Mouse (Mus musculus) embryonic facial prominence, embryonic 14.5 days (tissue): ENCODE data around the gene Mbd3. TPM values are rescaled to one million over a fixed set of nuclear protein-coding genes. Genes with fewer than 3 reads are reported as not detected.

Experiments
- ATAC-seq: fragments of 200-750 bp; cut with Nextera tagmentation; 2 replicates; pipeline ENCODE4 v1.8.0; 2017; ENCODE audit warnings: low read depth, moderate number of reproducible peaks, moderate TSS enrichment
- DNase-seq: peaks from one replicate; pipeline ENCODE4 v3.0.0-alpha.2; 2015; ENCODE audit warnings: low spot score
- H3K27ac ChIP-seq: fragments of 300-500 bp; sonication (generic); replicated peaks from 2 replicates; pipeline ENCODE4 v1.5.1; 2014; ENCODE audit warnings: low read depth, mild to moderate bottlenecking, low read length, moderate library complexity
- H3K27me3 ChIP-seq: fragments of 300-500 bp; sonication (generic); replicated peaks from 2 replicates; pipeline ENCODE4 v1.6.1; 2014; ENCODE audit warnings: low read length; ENCODE audit not compliant: control insufficient read depth, insufficient read depth
- H3K36me3 ChIP-seq: fragments of 300-500 bp; sonication (generic); 2 replicates; pipeline ENCODE4 v1.6.1; 2014; ENCODE audit warnings: low read length, mixed read lengths; ENCODE audit not compliant: control insufficient read depth, insufficient read depth
- H3K4me1 ChIP-seq: fragments of 300-500 bp; sonication (generic); 2 replicates; pipeline ENCODE4 v1.6.1; 2014; ENCODE audit warnings: antibody characterized with exemption, low read length; ENCODE audit not compliant: control insufficient read depth, insufficient read depth
- H3K4me2 ChIP-seq: fragments of 300-500 bp; sonication (generic); 2 replicates; pipeline ENCODE4 v1.6.1; 2014; ENCODE audit warnings: low read depth, mild to moderate bottlenecking, low read length, moderate library complexity, mixed read lengths
- H3K4me3 ChIP-seq: fragments of 300-500 bp; sonication (generic); 2 replicates; pipeline ENCODE4 v1.5.1; 2014; ENCODE audit warnings: low read depth, mild to moderate bottlenecking, low read length
- H3K9ac ChIP-seq: fragments of 300-500 bp; sonication (generic); 2 replicates; pipeline ENCODE4 v1.6.1; 2014; ENCODE audit warnings: low read depth, mild to moderate bottlenecking, low read length, moderate library complexity, mixed read lengths
- H3K9me3 ChIP-seq: fragments of 300-500 bp; sonication (generic); 2 replicates; pipeline ENCODE4 v1.6.1; 2016; ENCODE audit warnings: low read length; ENCODE audit not compliant: control insufficient read depth
- WGBS: fragments of 180-500 bp; shearing (Covaris S2); extraction: QIAGEN DNeasy Blood & Tissue Kit; methylation state at CpG from one replicate; pipeline ENCODE4 v1.1.7; 2014; 5-methylcytosine and 5-hydroxymethylcytosine counted together
- polyA plus RNA-seq: library from polyadenylated mRNA; unstranded; fragments of >200 nt; fragmentation: Nextera tagmentation; extraction: Ambion mirVana; gene quantifications from 2 replicates; pipeline ENCODE4 v1.2.1, GENCODE M21; 2014

Gene Mbd3
- polyA plus RNA-seq, 1 experiment from 2014 or later, result 164 TPM

DNA sequence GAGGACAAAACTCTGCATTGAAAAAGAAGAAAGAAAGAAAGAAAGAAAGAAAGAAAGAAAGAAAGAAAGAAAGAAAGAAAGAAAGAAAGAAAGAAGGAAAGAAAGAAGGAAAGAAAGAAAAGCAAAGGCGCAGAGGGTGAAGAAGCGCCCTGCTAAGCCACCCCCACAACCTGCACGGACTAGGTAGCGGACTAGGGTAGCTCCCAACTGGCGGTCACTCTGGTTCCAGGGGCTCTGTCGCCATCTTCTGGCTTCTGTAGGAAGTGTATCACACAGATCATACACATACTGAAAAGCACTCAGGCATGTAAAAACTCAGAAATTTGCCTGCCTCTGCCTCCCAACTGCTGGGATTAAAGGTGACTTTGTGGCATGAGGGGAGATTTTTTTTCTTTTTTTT lies 25.3 kb downstream of the Mbd3 start:
- peak; percentile 51 for DNase-seq
- no peak for ATAC-seq
- H3K36me3 ChIP-seq, result no peaks in the 10 kb centered on the region
- H3K4me3 ChIP-seq, result no peak overlapping the region
- no peaks in the 10 kb centered on the region for H3K27me3 ChIP-seq
- H3K4me2 ChIP-seq, result no peak overlapping the region
- H3K9me3 ChIP-seq, result no peaks in the 10 kb centered on the region
- 0 out of 2 replicates have a peak, but pooled peaks cover 3% of the 10 kb centered on the region for H3K4me1 ChIP-seq
- no peak overlapping the region for H3K9ac ChIP-seq
- no peak overlapping the region for H3K27ac ChIP-seq
- WGBS, result 27% methylated on average over 6 of the region's 6 CpGs

DNA sequence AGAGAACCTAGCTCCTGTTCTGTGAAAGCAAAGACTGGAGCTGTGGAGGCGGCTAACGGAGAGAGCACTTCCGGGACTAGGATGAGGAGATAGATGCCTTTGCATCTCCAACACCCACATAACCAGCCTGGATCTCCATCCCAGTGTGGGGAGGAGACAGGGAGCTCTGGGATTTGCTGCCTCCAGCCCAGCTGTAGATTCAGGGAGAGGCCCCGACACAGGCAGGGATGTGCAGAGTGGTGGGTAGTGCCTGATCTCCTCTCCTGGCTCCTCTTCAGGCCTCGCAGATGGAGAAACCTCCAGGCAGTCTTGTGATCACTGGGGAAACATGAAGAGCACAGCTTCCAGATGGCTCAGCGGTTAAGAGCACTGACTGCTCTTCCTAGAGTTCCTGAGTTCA lies 26.6 kb downstream of the Mbd3 start:
- H3K4me2 ChIP-seq, result no peak overlapping the region
- no peak overlapping the region for H3K27ac ChIP-seq
- DNase-seq (no peak), ATAC-seq (no peak)
- 0 out of 2 replicates have a peak, but pooled peaks cover 3% of the 10 kb centered on the region for H3K4me1 ChIP-seq
- H3K9ac ChIP-seq, result no peak overlapping the region
- 70% methylated on average over 5 of the region's 6 CpGs for WGBS
- H3K4me3 ChIP-seq, result no peak overlapping the region
- H3K27me3 ChIP-seq, result no peaks in the 10 kb centered on the region
- no peaks in the 10 kb centered on the region for H3K36me3 ChIP-seq
- no peaks in the 10 kb centered on the region for H3K9me3 ChIP-seq

DNA sequence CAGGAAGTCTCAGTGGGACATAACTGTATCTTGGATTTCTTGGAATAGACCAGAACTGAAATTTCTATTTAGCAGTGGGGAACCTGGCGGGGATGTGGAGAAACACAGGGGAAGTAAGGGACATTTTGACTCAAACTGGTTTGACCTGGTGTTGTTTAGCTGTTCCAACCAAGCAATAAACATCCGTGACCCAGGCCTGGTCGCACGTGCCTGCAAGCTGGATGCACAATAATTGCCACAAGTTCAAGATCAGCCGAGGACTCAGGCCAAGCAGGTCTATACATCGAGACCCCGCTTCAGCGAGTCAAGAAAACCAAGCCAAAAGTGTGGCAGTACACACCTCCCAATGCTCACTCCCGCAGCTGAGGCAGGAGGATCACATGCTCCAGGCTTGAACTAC lies 27.4 kb downstream of the Mbd3 start:
- H3K4me2 ChIP-seq, result peak overlapping the region; percentile 21
- H3K27ac ChIP-seq, result no peak overlapping the region
- 46% methylated on average over 9 of the region's 9 CpGs for WGBS
- DNase-seq (no peak), ATAC-seq (no peak)
- H3K27me3 ChIP-seq, result no peaks in the 10 kb centered on the region
- H3K9ac ChIP-seq, result no peak overlapping the region
- H3K9me3 ChIP-seq, result no peaks in the 10 kb centered on the region
- H3K4me3 ChIP-seq, result 0 out of 2 replicates have a peak overlapping the region, but pooled peaks have one; percentile 28
- 0 out of 2 replicates have a peak, but pooled peaks cover 3% of the 10 kb centered on the region for H3K4me1 ChIP-seq
- no peaks in the 10 kb centered on the region for H3K36me3 ChIP-seq

DNA sequence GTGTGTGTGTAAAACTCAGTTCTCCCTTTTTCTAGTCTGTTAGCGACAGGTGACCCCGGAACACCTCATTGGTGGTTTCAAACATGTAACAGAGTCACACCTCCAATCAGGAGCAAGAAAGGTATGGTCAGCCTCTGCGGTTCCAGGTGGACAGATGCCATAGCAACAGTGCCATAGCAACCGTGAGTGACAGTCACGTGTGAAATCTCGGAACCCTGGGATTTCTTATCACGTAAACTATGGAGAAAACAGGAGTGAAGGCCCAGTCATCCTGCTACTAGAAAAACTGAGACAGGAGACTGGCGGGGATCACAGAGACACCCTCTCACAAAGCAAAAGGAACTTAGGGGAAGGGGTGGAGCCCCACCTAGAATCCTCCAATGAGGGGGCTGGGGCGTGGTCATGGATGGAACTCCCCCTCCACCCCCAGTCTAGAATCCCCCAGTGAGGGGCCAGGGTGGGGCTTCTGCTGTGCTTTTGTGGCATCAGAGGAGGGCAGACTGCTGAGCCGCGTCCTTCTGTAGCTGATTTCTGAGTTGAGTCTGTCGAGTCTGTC lies 27.9 kb downstream of the Mbd3 start:
- 4% methylated on average over 12 of the region's 12 CpGs for WGBS
- Histone ChIP-seq H3K9me3 (no peaks in the 10 kb centered on the region), H3K4me1 (0 out of 2 replicates have a peak, but pooled peaks cover 3% of the 10 kb centered on the region), H3K4me3 (peak overlapping the region; percentile 28), H3K36me3 (no peaks in the 10 kb centered on the region), H3K9ac (no peak overlapping the region), H3K27me3 (no peaks in the 10 kb centered on the region), H3K4me2 (peak overlapping the region; percentile 21), H3K27ac (peak overlapping the region; percentile 19; the same call in 1 of the 2 replicates)
- DNase-seq, result peak; percentile 93
- ATAC-seq, result peak; percentile 80

DNA sequence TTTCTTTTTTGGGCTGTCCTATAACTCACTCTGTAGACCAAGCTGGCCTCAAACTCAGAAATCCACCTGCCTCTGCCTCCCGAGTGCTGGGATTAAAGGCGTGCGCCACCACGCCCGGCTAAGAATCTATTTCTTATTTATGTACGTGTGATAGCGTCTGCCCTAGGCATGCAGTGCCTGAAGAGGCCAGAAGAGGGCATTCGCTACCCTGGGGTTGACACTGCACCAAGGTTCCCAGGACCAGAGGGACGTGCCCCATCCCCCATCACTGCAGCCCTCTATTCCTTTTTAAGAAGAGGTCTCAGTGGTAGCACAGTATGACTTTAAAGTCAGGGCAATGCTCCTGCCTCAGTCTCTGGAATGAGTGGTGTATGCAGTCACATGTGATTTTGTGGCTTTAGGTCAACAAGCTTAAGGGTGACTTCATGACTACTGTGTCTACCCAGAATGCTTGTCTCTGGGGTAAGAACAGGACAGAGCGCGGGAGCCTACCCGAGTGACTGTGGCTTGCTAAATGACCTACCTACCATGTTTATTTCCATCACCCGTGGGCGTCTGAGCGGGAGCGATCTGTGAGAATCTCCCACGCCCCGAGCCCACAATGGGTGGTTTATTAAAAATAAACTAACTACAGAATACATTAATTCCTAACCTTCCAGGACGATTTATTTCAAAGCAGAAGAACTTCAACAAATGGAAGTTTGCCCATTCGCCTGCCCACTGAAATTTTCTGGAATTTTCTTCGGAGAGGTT lies 29.2 kb downstream of the Mbd3 start:
- Histone ChIP-seq H3K27me3 (no peaks in the 10 kb centered on the region), H3K9me3 (no peaks in the 10 kb centered on the region), H3K9ac (no peak overlapping the region), H3K4me1 (0 out of 2 replicates have a peak, but pooled peaks cover 3% of the 10 kb centered on the region), H3K36me3 (no peaks in the 10 kb centered on the region), H3K4me2 (no peak overlapping the region), H3K4me3 (no peak overlapping the region), H3K27ac (no peak overlapping the region)
- 79% methylated on average over 21 of the region's 21 CpGs for WGBS
- DNase-seq, result no peak
- no peak for ATAC-seq

DNA sequence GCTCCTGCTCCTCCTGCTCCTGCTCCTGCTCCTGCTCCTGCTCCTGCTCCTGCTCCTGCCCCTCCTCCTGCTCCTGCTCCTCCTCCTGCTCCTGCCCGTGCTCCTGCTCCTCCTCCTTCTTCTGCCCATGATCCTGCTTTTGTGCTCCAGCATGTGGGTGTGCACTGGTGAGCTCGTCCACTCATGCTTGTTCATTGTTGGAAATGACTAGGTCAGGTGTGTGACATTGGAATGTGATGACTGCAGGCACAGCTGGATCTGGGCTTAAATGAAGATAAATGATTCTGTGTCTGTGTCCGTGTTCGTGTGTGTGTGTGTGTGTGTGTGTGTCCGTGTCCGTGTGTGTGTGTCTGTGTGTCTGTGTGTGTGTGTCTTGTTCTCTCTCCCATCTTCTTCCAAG lies 31.0 kb downstream of the Mbd3 start:
- Histone ChIP-seq H3K27ac (no peak overlapping the region), H3K9me3 (no peaks in the 10 kb centered on the region), H3K27me3 (0 out of 2 replicates have a peak, but pooled peaks cover 3% of the 10 kb centered on the region), H3K4me1 (0 out of 2 replicates have a peak, but pooled peaks cover 3% of the 10 kb centered on the region), H3K4me3 (no peak overlapping the region), H3K36me3 (no peaks in the 10 kb centered on the region), H3K9ac (no peak overlapping the region), H3K4me2 (no peak overlapping the region)
- ATAC-seq, result no peak
- 86% methylated on average over 6 of the region's 6 CpGs for WGBS
- DNase-seq, result no peak

DNA sequence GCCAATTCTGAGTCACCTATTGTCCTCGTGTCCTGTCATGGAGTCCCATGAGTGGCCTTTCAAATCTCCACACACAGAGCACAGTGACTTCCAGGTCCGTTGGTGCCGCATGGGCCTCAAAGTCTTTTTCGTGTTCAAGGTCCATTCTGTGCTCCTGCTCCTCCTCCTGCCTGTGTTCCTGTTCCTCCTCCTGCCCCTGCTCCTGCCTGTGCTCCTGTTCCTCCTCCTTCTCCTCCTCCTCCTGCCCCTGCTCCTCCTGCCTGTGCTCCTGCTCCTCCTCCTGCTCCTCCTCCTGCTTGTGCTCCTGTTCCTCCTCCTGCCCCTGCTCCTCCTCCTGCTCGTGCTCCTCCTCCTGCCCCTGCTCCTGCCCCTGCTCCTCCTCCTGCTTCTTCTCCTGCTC lies 31.4 kb downstream of the Mbd3 start:
- H3K4me3 ChIP-seq, result no peak overlapping the region
- DNase-seq (no peak), ATAC-seq (no peak)
- H3K9ac ChIP-seq, result no peak overlapping the region
- 0 out of 2 replicates have a peak, but pooled peaks cover 3% of the 10 kb centered on the region for H3K27me3 ChIP-seq
- H3K4me1 ChIP-seq, result 0 out of 2 replicates have a peak, but pooled peaks cover 3% of the 10 kb centered on the region
- 67% methylated on average over 5 of the region's 5 CpGs for WGBS
- no peak overlapping the region for H3K27ac ChIP-seq
- no peak overlapping the region for H3K4me2 ChIP-seq
- no peaks in the 10 kb centered on the region for H3K36me3 ChIP-seq
- no peaks in the 10 kb centered on the region for H3K9me3 ChIP-seq

DNA sequence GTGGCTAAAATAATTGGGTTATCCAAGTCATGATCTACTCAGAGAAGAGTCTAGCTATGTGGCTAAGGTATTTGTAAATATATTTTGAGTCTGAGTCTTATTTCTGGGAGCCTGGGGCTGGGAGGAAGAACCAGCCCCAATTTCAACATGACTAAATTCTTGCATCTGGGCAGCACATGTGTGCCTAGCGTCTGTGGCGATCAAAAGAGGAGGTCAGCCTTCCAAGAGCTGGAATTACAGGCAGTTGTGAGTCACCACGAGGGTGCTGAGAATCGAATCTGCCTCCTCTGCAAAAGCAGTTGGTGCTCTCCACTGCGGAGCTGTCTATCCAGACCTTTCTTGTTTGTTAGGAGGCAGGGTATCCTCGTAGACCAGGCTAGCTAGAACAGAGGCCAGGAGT lies 33.6 kb downstream of the Mbd3 start:
- Histone ChIP-seq H3K4me1 (no peaks in the 10 kb centered on the region), H3K27me3 (0 out of 2 replicates have a peak, but pooled peaks cover 3% of the 10 kb centered on the region), H3K9me3 (no peaks in the 10 kb centered on the region), H3K9ac (no peak overlapping the region), H3K27ac (no peak overlapping the region), H3K4me2 (no peak overlapping the region), H3K4me3 (no peak overlapping the region), H3K36me3 (no peaks in the 10 kb centered on the region)
- WGBS, result 48% methylated on average over 6 of the region's 6 CpGs
- ATAC-seq (no peak), DNase-seq (no peak)
